Mouse (Mus musculus): ENCODE data around the gene Adgrd1.
"Not testable (repeated sequence)": the region's sequence is repeated elsewhere in the genome, so short reads cannot be mapped to it uniquely, and the experiment has no call there.

The Adgrd1 gene

GRCm38 (mm10) chr5:129092345-129093065 is 4.0 kb upstream of the Adgrd1 start:
- DNase-seq (ENCODE audit: extremely low read depth, low read depth), result no peak

GRCm38 (mm10) chr5:129093158-129093557 is 3.4 kb upstream of the Adgrd1 start:
- DNase-seq (ENCODE audit: extremely low read depth, low read depth), result no peak

DNA sequence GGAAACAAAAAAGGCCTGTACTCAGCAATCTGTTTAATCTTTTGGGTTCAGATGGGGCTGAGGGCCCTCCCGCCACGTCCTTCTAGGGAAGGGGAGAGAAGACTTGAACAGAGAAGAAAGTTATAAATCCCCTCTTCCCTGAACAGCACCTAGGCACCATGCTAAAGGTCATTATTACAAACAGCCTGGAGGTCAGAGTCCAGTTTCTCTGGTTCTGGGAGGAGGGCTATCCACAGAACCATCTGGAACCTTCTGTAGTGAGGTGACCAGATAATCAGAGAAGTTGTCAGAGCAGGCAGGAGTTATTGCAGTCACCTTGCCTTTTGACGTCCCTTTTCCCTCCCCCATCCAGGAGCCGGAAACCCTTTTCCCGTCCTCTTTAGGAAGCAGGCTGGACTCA is 2.3 kb upstream of the Adgrd1 start:
- no peak for DNase-seq (ENCODE audit: extremely low read depth, low read depth)

DNA sequence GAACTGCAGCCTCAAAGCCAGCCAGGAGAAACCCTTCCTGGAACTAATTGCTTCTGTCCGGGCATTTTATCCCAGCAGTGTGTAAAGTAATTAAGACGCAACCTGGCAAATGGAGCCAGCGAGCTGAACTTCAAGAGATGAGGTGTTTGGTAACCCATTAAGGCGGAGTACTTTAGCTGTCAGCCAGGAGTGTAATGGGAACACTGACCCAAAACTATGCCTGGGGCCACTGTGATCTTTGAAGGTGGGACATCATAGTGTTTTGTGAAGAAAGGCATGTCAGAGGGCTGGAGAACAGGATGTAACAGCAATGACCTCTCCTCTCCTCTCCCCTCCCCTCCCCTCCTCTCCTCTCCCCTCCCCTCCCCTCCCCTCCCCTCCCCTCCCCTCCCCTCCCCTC is 7.5 kb downstream of the Adgrd1 start:
- DNase-seq (ENCODE audit: extremely low read depth, low read depth), result no peak

- no peak for DNase-seq (ENCODE audit: extremely low read depth, low read depth)
These were observed 15.2 kb downstream of the Adgrd1 start for GRCm38 (mm10) chr5:129111729-129112128.

DNA sequence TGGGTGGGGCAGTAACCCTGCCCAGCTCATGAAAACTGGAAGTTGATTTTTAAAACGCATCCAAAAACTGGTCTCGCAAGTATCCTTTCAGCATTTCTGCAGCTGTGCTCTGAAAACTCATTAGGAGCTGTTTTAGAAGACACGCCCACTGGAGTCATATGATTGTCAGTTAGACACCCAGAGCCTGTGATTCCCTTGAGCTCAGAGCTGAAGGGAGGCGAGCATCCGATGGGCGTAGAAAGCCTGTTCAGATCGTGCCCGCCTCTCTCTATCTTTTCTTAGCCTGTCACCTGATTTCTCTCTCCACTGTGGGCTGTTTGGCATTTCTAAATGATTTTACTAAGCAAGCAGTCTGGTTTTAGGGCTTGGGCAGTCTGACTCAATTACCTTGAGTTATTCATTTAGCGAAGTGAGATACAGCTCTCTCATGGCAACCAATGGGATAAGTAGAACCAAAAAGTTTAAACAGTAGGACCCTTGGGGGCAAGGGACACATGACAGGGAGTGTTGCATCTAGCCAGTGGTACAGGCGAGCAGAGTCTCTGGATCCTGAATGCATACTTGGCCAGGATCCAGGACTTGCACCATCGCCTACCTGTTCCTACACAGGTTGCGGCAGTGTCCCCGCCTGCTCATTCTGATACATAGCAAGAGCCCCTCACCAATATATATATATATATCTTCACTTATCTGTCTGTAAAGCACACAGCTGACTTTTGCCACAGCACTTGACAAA is 17.4 kb downstream of the Adgrd1 start:
- DNase-seq (ENCODE audit: extremely low read depth, low read depth), result no peak

DNA sequence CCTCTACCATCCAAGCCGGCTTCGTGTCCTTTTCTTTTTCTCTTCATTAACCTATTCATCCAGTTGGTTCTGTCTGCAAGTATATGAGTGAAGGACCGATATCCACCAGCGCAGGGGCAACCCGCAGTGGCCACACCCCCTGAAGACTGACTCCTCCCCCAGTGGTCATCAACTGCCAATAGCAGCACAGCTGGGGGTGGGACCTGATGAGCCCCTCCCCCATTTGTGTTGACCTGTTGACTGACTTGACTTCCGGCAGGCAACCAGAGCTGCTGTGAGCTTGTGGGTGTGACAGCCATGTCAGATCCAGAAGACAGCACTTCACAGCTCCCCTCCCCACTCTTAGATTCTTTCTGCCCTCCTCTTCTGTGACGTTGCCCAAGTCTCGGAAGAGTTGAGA is 19.7 kb downstream of the Adgrd1 start:
- no peak for DNase-seq (ENCODE audit: extremely low read depth, low read depth)

DNA sequence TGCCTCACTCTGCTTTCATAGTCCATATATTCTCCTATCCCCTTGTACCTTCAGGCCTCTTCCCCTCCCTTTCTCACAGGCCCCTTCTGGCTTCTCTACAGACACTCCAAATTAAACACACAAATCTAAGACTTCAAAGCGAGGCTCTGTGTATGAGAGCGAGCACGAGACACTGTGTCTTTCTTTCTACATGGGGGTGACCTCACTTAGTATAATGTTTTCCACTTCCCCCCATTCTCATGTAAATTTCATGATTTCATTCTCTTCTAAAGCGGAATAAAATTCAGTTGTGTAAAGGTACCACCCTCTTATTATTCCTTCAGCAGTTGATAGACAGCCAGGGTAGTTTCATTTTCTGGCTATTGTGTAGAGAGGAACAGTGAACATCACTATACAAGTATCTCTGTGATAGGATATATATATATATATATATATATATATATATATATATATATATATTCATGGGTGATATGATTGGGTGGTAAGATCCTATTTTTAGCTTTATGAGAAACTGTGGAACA is 21.1 kb downstream of the Adgrd1 start:
- no peak for DNase-seq (ENCODE audit: extremely low read depth, low read depth)

DNA sequence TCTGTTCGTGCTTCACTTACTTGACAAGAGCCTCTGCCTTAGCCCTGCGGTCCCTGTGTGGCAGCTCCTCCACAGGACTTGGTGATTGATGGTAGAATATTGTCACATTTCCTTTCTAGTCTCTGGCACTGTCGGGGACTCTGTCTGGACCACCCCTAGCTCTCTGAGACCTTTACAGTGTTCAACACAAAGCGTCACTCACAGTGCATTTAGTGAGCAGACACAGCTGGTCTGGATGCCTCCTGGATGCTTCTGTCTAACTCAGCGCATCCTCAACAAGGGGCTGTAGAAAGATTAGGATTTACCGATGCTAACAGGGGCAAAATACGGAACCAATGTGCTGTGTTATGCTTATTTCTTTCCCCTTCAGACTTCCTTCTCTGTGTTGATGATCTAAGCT is 22.0 kb downstream of the Adgrd1 start:
- no peak for DNase-seq (ENCODE audit: extremely low read depth, low read depth)

- no peak for DNase-seq (ENCODE audit: extremely low read depth, low read depth)
These were observed 22.6 kb downstream of the Adgrd1 start for GRCm38 (mm10) chr5:129119146-129119545.

DNA sequence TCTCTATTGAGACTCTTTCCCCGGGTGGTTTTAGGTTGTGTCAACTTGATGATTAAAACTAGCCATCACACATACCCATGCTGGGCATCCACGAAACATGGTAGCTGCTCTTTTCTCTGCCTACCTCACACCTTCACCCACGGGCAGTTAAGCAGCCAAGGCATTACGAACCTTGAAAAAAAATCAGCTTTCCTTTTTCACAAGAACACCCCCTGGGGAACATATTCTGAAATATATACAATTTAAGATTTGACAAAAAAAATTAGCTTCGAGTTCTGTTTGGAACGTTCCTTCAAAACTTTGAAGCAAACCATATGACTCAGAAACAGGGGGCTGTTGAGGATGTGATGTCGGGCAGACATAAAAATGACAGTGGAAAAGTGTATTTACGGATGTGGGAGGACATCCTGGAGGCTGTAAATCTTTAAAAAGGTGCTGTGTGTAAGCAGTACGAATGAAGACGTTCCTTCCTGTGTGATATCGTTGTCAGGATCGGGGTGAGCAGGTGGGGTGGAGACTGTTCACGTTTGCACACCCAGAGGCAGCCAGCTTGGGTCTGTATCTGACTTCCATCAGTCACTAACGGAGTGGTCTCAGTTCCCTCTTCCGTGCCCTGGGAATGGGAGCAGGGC is 25.2 kb downstream of the Adgrd1 start:
- no peak for DNase-seq (ENCODE audit: extremely low read depth, low read depth)

GRCm38 (mm10) chr5:129122491-129122890 is 25.9 kb downstream of the Adgrd1 start:
- DNase-seq (ENCODE audit: extremely low read depth, low read depth), result no peak

GRCm38 (mm10) chr5:129124070-129124828 is 27.7 kb downstream of the Adgrd1 start:
- DNase-seq (ENCODE audit: extremely low read depth, low read depth), result no peak

- not testable (repeated sequence) for DNase-seq (ENCODE audit: extremely low read depth, low read depth)
These were observed 31.8 kb downstream of the Adgrd1 start for GRCm38 (mm10) chr5:129128310-129128709.

GRCm38 (mm10) chr5:129130301-129130700 is 33.8 kb downstream of the Adgrd1 start:
- no peak for DNase-seq (ENCODE audit: extremely low read depth, low read depth)

DNA sequence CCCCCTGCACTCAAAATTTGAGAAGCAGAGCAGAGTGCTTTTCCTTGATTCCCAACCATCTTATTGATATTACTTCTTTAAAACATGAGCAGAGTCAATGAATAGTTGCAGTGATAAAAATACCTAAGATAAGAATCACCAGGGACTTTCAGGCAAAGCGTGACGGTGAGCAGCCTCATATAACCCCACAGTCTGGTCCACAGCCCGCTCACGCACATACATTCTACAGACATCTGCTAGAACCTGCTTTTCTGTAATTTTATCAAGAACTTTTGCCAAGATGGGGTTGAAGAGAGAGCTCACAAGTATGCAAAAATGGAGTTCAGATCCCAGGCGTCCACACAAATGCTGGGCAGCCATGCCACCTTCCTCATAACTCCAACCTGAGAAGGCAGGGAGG is 40.9 kb downstream of the Adgrd1 start:
- no peak for DNase-seq (ENCODE audit: extremely low read depth, low read depth)

DNA sequence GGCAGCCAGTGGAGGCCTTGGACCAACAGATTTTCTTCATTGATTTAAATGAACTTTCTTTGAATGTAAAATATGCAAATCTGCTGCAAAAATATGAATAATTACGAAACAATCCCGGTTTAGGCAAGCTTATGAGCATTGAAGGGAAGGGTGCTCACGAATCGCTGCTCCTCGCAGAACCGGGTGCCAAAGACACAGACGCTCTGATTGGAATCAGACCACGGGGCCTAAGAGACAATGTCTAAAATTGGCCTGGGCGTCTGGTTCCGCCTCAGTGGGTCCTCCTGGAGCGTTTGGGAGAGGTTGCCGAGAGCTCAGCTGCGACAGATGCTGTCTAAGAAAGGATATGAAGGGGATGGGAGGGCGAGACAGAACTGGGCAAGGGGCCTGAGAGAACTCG is 42.0 kb downstream of the Adgrd1 start:
- no peak for DNase-seq (ENCODE audit: extremely low read depth, low read depth)

- DNase-seq (ENCODE audit: extremely low read depth, low read depth), result no peak
These were observed 46.3 kb downstream of the Adgrd1 start for GRCm38 (mm10) chr5:129142801-129143200.

DNA sequence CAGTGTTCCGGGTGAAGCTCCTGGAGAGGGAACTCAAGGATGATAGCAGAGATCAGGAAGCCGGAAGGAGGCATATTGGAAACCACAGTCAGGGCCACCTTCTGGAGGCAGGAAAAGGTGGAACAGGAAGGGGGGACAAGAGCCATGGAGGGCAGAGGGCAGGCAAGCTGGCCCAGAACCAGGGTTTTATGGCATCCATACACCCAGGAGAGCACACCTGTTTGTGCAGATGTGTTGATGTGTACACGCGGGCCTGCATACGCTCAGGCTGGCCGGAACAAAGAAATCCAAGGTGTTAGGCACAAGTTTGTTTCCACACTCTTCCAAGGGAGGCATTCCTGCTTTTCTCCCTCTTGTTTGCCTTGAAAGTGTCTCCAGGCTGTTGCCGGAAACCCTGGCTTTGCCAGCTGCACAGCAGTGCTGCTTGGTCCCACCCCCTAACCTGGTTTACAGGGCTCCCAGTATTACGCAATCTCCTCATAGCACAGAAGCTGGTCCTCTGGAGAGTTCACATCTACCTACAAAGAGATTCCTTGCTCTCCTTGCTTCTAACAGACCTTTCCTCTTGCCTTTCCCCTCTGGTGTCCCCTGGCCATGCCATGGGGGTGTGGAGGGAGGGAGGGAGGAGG is 48.9 kb downstream of the Adgrd1 start:
- no peak for DNase-seq (ENCODE audit: extremely low read depth, low read depth)

DNA sequence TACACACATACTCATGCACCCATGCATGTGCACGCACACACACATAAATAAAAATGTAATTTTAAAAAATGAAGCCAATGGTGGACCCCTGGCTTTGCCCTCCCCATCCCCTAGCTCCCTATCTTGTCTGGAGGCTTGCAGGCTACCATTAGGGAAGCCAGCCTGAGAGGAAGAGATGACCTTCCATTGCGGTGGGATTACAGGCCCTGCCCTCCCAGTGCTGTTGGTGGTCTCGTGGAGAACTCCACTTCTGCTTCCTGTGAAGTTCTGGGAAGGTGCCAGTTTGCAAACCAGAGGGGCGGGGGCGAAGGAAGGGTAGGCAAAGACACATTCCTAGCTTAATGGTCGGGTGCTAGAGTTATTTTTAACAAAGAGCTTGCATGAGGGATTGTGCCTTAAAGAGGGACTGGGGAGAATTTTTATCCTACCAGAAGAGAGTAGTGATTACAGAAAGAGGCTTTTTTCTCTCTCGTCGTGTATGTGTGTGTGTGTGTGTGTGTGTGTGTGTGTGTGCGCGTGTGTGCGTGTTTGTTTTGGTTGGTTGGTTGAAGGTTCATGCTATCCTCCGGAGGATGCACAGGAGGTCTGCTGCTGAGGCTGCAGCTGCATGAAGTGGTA is 50.5 kb downstream of the Adgrd1 start:
- no peak for DNase-seq (ENCODE audit: extremely low read depth, low read depth)

DNA sequence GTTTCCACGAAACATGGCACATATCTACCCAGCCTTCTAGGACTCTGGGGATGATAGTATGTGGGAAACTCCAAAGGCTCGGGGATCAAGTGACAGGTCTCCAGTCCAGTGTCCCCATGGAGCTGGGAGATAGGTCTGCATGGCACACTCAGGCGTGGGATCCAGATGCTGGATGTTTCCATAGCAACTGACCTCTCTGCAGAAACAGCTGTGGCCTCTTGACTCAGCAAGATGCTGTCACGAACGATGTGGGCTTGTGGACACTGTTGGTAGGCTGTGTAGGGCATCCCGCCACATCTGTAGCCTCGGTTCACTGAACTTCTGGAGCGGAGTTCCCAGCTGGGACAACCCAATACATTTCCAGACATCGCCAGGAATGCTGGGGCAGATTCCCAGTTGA is 51.9 kb downstream of the Adgrd1 start:
- no peak for DNase-seq (ENCODE audit: extremely low read depth, low read depth)

Data from MEL-GATA-1-ER (cell line).